Mouse (Mus musculus) brown adipose tissue, adult 24 weeks (tissue): ENCODE data around the gene Tspan32. TPM values are rescaled to one million over a fixed set of nuclear protein-coding genes. Genes with fewer than 3 reads are reported as not detected.

Source experiments
- H3K27ac ChIP-seq: fragments of 200-500 bp; replicated peaks from 2 replicates; pipeline ENCODE4 v1.5.1; 2012; ENCODE audit warnings: low read depth, mild to moderate bottlenecking, low read length
- H3K4me1 ChIP-seq: fragments of 200-500 bp; 2 replicates; pipeline ENCODE4 v1.6.1; 2012; ENCODE audit warnings: low read length, mixed read lengths; ENCODE audit not compliant: control insufficient read depth, insufficient read depth, insufficient read length
- H3K4me3 ChIP-seq: fragments of 200-500 bp; 2 replicates; pipeline ENCODE4 v1.5.1; 2012; ENCODE audit warnings: low read depth, mild to moderate bottlenecking, low read length, moderate library complexity; ENCODE audit not compliant: insufficient read depth
- polyA plus RNA-seq: library from polyadenylated mRNA; stranded (reverse); fragments of >200 nt; gene quantifications from 2 replicates; pipeline ENCODE4 v1.2.4, GENCODE M21; 2012; ENCODE audit not compliant: missing spikeins, insufficient read depth, insufficient read length

Gene Tspan32
- polyA plus RNA-seq, 1 experiment = 0.83 TPM

GRCm38 (mm10) chr7:143015755-143016423 is 11.0 kb downstream of the Tspan32 start:
- Histone ChIP-seq H3K27ac (peak overlapping the region; percentile 20; the same call in 1 of the 2 replicates), H3K4me3 (no peak overlapping the region), H3K4me1 (peaks cover 34% of the 10 kb centered on the region)

GRCm38 (mm10) chr7:143016424-143017142 is 11.7 kb downstream of the Tspan32 start:
- Histone ChIP-seq H3K4me1 (peaks cover 34% of the 10 kb centered on the region), H3K27ac (peak overlapping the region; percentile 20; the same call in 1 of the 2 replicates), H3K4me3 (no peak overlapping the region)

- H3K4me3 ChIP-seq = no peak overlapping the region
- H3K4me1 ChIP-seq = peaks cover 34% of the 10 kb centered on the region
- no peak overlapping the region for H3K27ac ChIP-seq
Measured at GRCm38 (mm10) chr7:143017181-143017580, 12.3 kb downstream of the Tspan32 start.

- peaks cover 20% of the 10 kb centered on the region for H3K4me1 ChIP-seq
- peak overlapping the region; percentile 63; the same call in 1 of the 2 replicates for H3K27ac ChIP-seq
- no peak overlapping the region for H3K4me3 ChIP-seq
Measured at GRCm38 (mm10) chr7:143020040-143020439, 15.2 kb downstream of the Tspan32 start.

GRCm38 (mm10) chr7:143020764-143021163 is 15.9 kb downstream of the Tspan32 start:
- H3K4me1 ChIP-seq = peaks cover 13% of the 10 kb centered on the region
- H3K27ac ChIP-seq = peak overlapping the region; percentile 63
- no peak overlapping the region for H3K4me3 ChIP-seq

GRCm38 (mm10) chr7:143021356-143022164 is 16.7 kb downstream of the Tspan32 start:
- Histone ChIP-seq H3K4me1 (peaks cover 6% of the 10 kb centered on the region), H3K4me3 (no peak overlapping the region), H3K27ac (peak overlapping the region; percentile 58)

GRCm38 (mm10) chr7:143023499-143023898 is 18.7 kb downstream of the Tspan32 start:
- Histone ChIP-seq H3K27ac (no peak overlapping the region), H3K4me3 (no peak overlapping the region), H3K4me1 (no peaks in the 10 kb centered on the region)

GRCm38 (mm10) chr7:143024293-143024692 is 19.4 kb downstream of the Tspan32 start:
- Histone ChIP-seq H3K4me3 (no peak overlapping the region), H3K4me1 (no peaks in the 10 kb centered on the region), H3K27ac (no peak overlapping the region)

- no peaks in the 10 kb centered on the region for H3K4me1 ChIP-seq
- no peak overlapping the region for H3K4me3 ChIP-seq
- H3K27ac ChIP-seq = no peak overlapping the region
Measured at GRCm38 (mm10) chr7:143025496-143025895, 20.6 kb downstream of the Tspan32 start.

- H3K4me1 ChIP-seq = no peaks in the 10 kb centered on the region
- no peak overlapping the region for H3K4me3 ChIP-seq
- no peak overlapping the region for H3K27ac ChIP-seq
Measured at GRCm38 (mm10) chr7:143027196-143027595, 22.4 kb downstream of the Tspan32 start.

GRCm38 (mm10) chr7:143031816-143032215 is 27.0 kb downstream of the Tspan32 start:
- Histone ChIP-seq H3K27ac (no peak overlapping the region), H3K4me1 (0 out of 2 replicates have a peak, but pooled peaks cover 2% of the 10 kb centered on the region), H3K4me3 (no peak overlapping the region)

- H3K27ac ChIP-seq = no peak overlapping the region
- H3K4me3 ChIP-seq = no peak overlapping the region
- 0 out of 2 replicates have a peak, but pooled peaks cover 2% of the 10 kb centered on the region for H3K4me1 ChIP-seq
Measured at GRCm38 (mm10) chr7:143033581-143033980, 28.7 kb downstream of the Tspan32 start.

GRCm38 (mm10) chr7:143034112-143034511 is 29.3 kb downstream of the Tspan32 start:
- Histone ChIP-seq H3K4me1 (peaks cover 2% of the 10 kb centered on the region; the same call in 1 of the 2 replicates), H3K27ac (no peak overlapping the region), H3K4me3 (no peak overlapping the region)

GRCm38 (mm10) chr7:143034519-143035450 is 29.9 kb downstream of the Tspan32 start:
- no peak overlapping the region for H3K4me3 ChIP-seq
- peaks cover 2% of the 10 kb centered on the region; the same call in 1 of the 2 replicates for H3K4me1 ChIP-seq
- H3K27ac ChIP-seq = no peak overlapping the region
